Mouse (Mus musculus) E14TG2a.4 (cell line): Measurements from ENCODE around the gene Cacna1a.
A peak's percentile ranks its signal among the peaks of the same experiment; 100 is the strongest.

Experiments used
- H3K27me3 ChIP-seq: 2 replicates; pipeline ENCODE4 v1.6.1; 2014; ENCODE audit warnings: low read length, control low read depth; ENCODE audit not compliant: insufficient read depth
- H3K36me3 ChIP-seq: 2 replicates; pipeline ENCODE4 v1.6.1; 2014; ENCODE audit warnings: low read length, control low read depth; ENCODE audit not compliant: insufficient read depth
- H3K4me1 ChIP-seq: replicated peaks from 2 replicates; pipeline ENCODE4 v1.6.1; 2014; ENCODE audit warnings: low read depth, low read length, control low read depth
- H3K4me3 ChIP-seq: replicated peaks from 2 replicates; pipeline ENCODE4 v1.5.1; 2014; ENCODE audit warnings: mild to moderate bottlenecking, low read length
- H3K9me3 ChIP-seq: 2 replicates; pipeline ENCODE4 v1.6.1; 2014; ENCODE audit warnings: low read length, control low read depth
- CTCF ChIP-seq: conservative IDR thresholded peaks from 2 replicates; pipeline ENCODE4 v1.5.1; 2014; ENCODE audit warnings: low read length
- NANOG ChIP-seq: IDR thresholded peaks from 2 replicates; pipeline ENCODE4 v1.6.1; 2014; ENCODE audit warnings: borderline replicate concordance, low read length, mixed read lengths
- POU5F1 ChIP-seq: IDR thresholded peaks from 2 replicates; pipeline ENCODE4 v1.6.1; 2014; ENCODE audit warnings: low read length, borderline replicate concordance

Cacna1a gene

GRCm38 (mm10) chr8:84542481-84542880, 154.2 kb downstream of the Cacna1a start:
- no peaks in the 10 kb centered on the region for H3K9me3 ChIP-seq
- no peaks in the 10 kb centered on the region for H3K27me3 ChIP-seq
- peaks cover 48% of the 10 kb centered on the region for H3K4me1 ChIP-seq
- H3K36me3 ChIP-seq = peaks cover 19% of the 10 kb centered on the region
- TF ChIP-seq POU5F1 (no peak), NANOG (no peak), CTCF (no peak)
- no peak overlapping the region for H3K4me3 ChIP-seq

- TF ChIP-seq CTCF (no peak), POU5F1 (no peak), NANOG (no peak)
- Histone ChIP-seq H3K36me3 (peaks cover 35% of the 10 kb centered on the region), H3K4me1 (peaks cover 37% of the 10 kb centered on the region), H3K9me3 (no peaks in the 10 kb centered on the region), H3K4me3 (no peak overlapping the region), H3K27me3 (no peaks in the 10 kb centered on the region)
These were observed 157.3 kb downstream of the Cacna1a start for GRCm38 (mm10) chr8:84545522-84545921.

- no peak for TF ChIP-seq POU5F1
- no peak for TF ChIP-seq CTCF
- TF ChIP-seq NANOG = no peak
- H3K9me3 ChIP-seq = no peaks in the 10 kb centered on the region
- H3K36me3 ChIP-seq = peaks cover 46% of the 10 kb centered on the region
- no peak overlapping the region for H3K4me3 ChIP-seq
- peaks cover 27% of the 10 kb centered on the region for H3K4me1 ChIP-seq
- peaks cover 17% of the 10 kb centered on the region for H3K27me3 ChIP-seq
These were observed 164.2 kb downstream of the Cacna1a start for GRCm38 (mm10) chr8:84552457-84552856.

GRCm38 (mm10) chr8:84553106-84553505, 164.9 kb downstream of the Cacna1a start:
- peaks cover 20% of the 10 kb centered on the region for H3K27me3 ChIP-seq
- peaks cover 30% of the 10 kb centered on the region for H3K4me1 ChIP-seq

GRCm38 (mm10) chr8:84553617-84554016, 165.4 kb downstream of the Cacna1a start:
- TF ChIP-seq NANOG (no peak), POU5F1 (no peak), CTCF (no peak)

More at GRCm38 (mm10) chr8:84553106-84553505, 164.9 kb downstream of the Cacna1a start:
- H3K9me3 ChIP-seq = no peaks in the 10 kb centered on the region
- H3K4me3 ChIP-seq = no peak overlapping the region
- H3K36me3 ChIP-seq = peaks cover 39% of the 10 kb centered on the region
- TF ChIP-seq POU5F1 (no peak), CTCF (no peak), NANOG (no peak)

GRCm38 (mm10) chr8:84554301-84555027, 166.2 kb downstream of the Cacna1a start:
- H3K27me3 ChIP-seq = peaks cover 27% of the 10 kb centered on the region
- peaks cover 31% of the 10 kb centered on the region for H3K36me3 ChIP-seq
- H3K4me3 ChIP-seq = no peak overlapping the region
- peaks cover 34% of the 10 kb centered on the region for H3K4me1 ChIP-seq
- TF ChIP-seq CTCF (peak; percentile 93), POU5F1 (no peak)
- no peaks in the 10 kb centered on the region for H3K9me3 ChIP-seq

More at GRCm38 (mm10) chr8:84553617-84554016, 165.4 kb downstream of the Cacna1a start:
- peaks cover 25% of the 10 kb centered on the region for H3K27me3 ChIP-seq
- peaks cover 34% of the 10 kb centered on the region for H3K36me3 ChIP-seq
- peaks cover 34% of the 10 kb centered on the region for H3K4me1 ChIP-seq
- no peak overlapping the region for H3K4me3 ChIP-seq
- no peaks in the 10 kb centered on the region for H3K9me3 ChIP-seq

GRCm38 (mm10) chr8:84555269-84555668, 167.0 kb downstream of the Cacna1a start:
- H3K4me3 ChIP-seq = no peak overlapping the region
- H3K27me3 ChIP-seq = peaks cover 32% of the 10 kb centered on the region
- H3K36me3 ChIP-seq = peaks cover 23% of the 10 kb centered on the region
- TF ChIP-seq CTCF (no peak), POU5F1 (no peak), NANOG (no peak)
- H3K9me3 ChIP-seq = no peaks in the 10 kb centered on the region
- H3K4me1 ChIP-seq = peaks cover 38% of the 10 kb centered on the region

GRCm38 (mm10) chr8:84557936-84558335, 169.7 kb downstream of the Cacna1a start:
- TF ChIP-seq CTCF (no peak), POU5F1 (no peak), NANOG (no peak)
- H3K9me3 ChIP-seq = no peaks in the 10 kb centered on the region
- peaks cover 35% of the 10 kb centered on the region for H3K4me1 ChIP-seq
- H3K36me3 ChIP-seq = peaks cover 9% of the 10 kb centered on the region; the same call in 1 of the 2 replicates
- H3K4me3 ChIP-seq = no peak overlapping the region
- peaks cover 37% of the 10 kb centered on the region for H3K27me3 ChIP-seq

GRCm38 (mm10) chr8:84559121-84559604, 170.9 kb downstream of the Cacna1a start:
- peaks cover 5% of the 10 kb centered on the region; the same call in 1 of the 2 replicates for H3K36me3 ChIP-seq
- peak overlapping the region; percentile 77 for H3K4me3 ChIP-seq
- TF ChIP-seq NANOG = no peak
- TF ChIP-seq CTCF = no peak
- no peak for TF ChIP-seq POU5F1
- no peaks in the 10 kb centered on the region for H3K9me3 ChIP-seq
- peaks cover 43% of the 10 kb centered on the region for H3K27me3 ChIP-seq
- peaks cover 35% of the 10 kb centered on the region for H3K4me1 ChIP-seq
